Mouse (Mus musculus): ENCODE data around the gene Gimap4.
"Not testable (repeated sequence)": the region's sequence is repeated elsewhere in the genome, so short reads cannot be mapped to it uniquely, and the experiment has no call there.

Gimap4 gene

GRCm38 (mm10) chr6:48675931-48676859 is 8.2 kb upstream of the Gimap4 start, which contains the start of gene Gimap9:
TSS of gene Gimap9 (plus strand) at chr6:48676129.
- DNase-seq (ENCODE audit: inconsistent ontology term) = peak; percentile 3

- DNase-seq (ENCODE audit: inconsistent ontology term) = no peak
Measured at GRCm38 (mm10) chr6:48676860-48677415, 7.4 kb upstream of the Gimap4 start.

- no peak for DNase-seq (ENCODE audit: inconsistent ontology term)
Measured at GRCm38 (mm10) chr6:48677492-48678345, 6.6 kb upstream of the Gimap4 start.

- DNase-seq (ENCODE audit: inconsistent ontology term) = no peak
Measured at GRCm38 (mm10) chr6:48678391-48678790, 6.0 kb upstream of the Gimap4 start.

GRCm38 (mm10) chr6:48679701-48680100 is 4.6 kb upstream of the Gimap4 start:
- no peak for DNase-seq (ENCODE audit: inconsistent ontology term)

GRCm38 (mm10) chr6:48680421-48680820 is 3.9 kb upstream of the Gimap4 start:
- DNase-seq (ENCODE audit: inconsistent ontology term) = no peak

- no peak for DNase-seq (ENCODE audit: inconsistent ontology term)
Measured at GRCm38 (mm10) chr6:48681472-48682090, 2.8 kb upstream of the Gimap4 start.

- DNase-seq (ENCODE audit: inconsistent ontology term) = no peak
Measured at GRCm38 (mm10) chr6:48682271-48682670, 2.1 kb upstream of the Gimap4 start.

- not testable (repeated sequence) for DNase-seq (ENCODE audit: inconsistent ontology term)
Measured at GRCm38 (mm10) chr6:48683263-48683821, 1.0 kb upstream of the Gimap4 start.

GRCm38 (mm10) chr6:48684806-48685205 is 457 bp downstream of the Gimap4 start:
- no peak for DNase-seq (ENCODE audit: inconsistent ontology term)

- DNase-seq (ENCODE audit: inconsistent ontology term) = no peak
Measured at GRCm38 (mm10) chr6:48685251-48685650, 902 bp downstream of the Gimap4 start.

GRCm38 (mm10) chr6:48685694-48686665 is 1.6 kb downstream of the Gimap4 start:
- peak; percentile 64 for DNase-seq (ENCODE audit: inconsistent ontology term)

- DNase-seq (ENCODE audit: inconsistent ontology term) = peak; percentile 26
Measured at GRCm38 (mm10) chr6:48687077-48687476, 2.7 kb downstream of the Gimap4 start.

GRCm38 (mm10) chr6:48689320-48689719 is 5.0 kb downstream of the Gimap4 start:
- no peak for DNase-seq (ENCODE audit: inconsistent ontology term)

- no peak for DNase-seq (ENCODE audit: inconsistent ontology term)
Measured at GRCm38 (mm10) chr6:48692962-48693361, 8.6 kb downstream of the Gimap4 start.

GRCm38 (mm10) chr6:48696830-48697554 is 12.6 kb downstream of the Gimap4 start:
- DNase-seq (ENCODE audit: inconsistent ontology term) = no peak

- no peak for DNase-seq (ENCODE audit: inconsistent ontology term)
Measured at GRCm38 (mm10) chr6:48697555-48697930, 13.2 kb downstream of the Gimap4 start.

- no peak for DNase-seq (ENCODE audit: inconsistent ontology term)
Measured at GRCm38 (mm10) chr6:48698066-48698856, 13.9 kb downstream of the Gimap4 start.

- no peak for DNase-seq (ENCODE audit: inconsistent ontology term)
Measured at GRCm38 (mm10) chr6:48698888-48699287, 14.5 kb downstream of the Gimap4 start.
